Mouse (Mus musculus): ENCODE data around the gene Ankzf1. TPM values are rescaled to one million over a fixed set of nuclear protein-coding genes. Genes with fewer than 3 reads are reported as not detected.
A peak's percentile ranks its signal among the peaks of the same experiment; 100 is the strongest.

The Ankzf1 gene
- polyA plus RNA-seq (2016; fragmentation: Nextera tagmentation; extraction: Ambion mirVana) = 21.6 and 23.8 TPM in 2 replicates

- no peaks in the 10 kb centered on the region for H3K27me3 ChIP-seq (ENCODE audit: insufficient read depth, poor library complexity, severe bottlenecking)
- peak within 1 kb of the TSS; percentile 89 for H3K4me3 ChIP-seq
- no peaks in the 10 kb centered on the region for H3K9me3 ChIP-seq
- peaks cover 34% of the 10 kb centered on the region for H3K36me3 ChIP-seq
- under 1% methylated on average over 56 of the region's 56 CpGs for WGBS
- H3K27ac ChIP-seq = peak within 1 kb of the TSS; percentile 91
- DNase-seq (ENCODE audit: low spot score) = peak; percentile 96
- H3K4me1 ChIP-seq (replicated peaks) = peaks cover 31% of the 10 kb centered on the region
Observed at GRCm38 (mm10) chr1:75191622-75192402, at the start of gene Ankzf1, which contains the start of gene Atg9a. Ankzf1 (plus strand) TSS chr1:75192151. Atg9a (minus strand) TSS chr1:75192196.

GRCm38 (mm10) chr1:75142301-75143261, 49.4 kb upstream of the Ankzf1 start, which contains the start of the genes Cnppd1 and Retreg2:
Cnppd1 (minus strand) TSS chr1:75142711.
Retreg2 (plus strand) TSS chr1:75142778.
- Histone ChIP-seq H3K9me3 (no peaks in the 10 kb centered on the region), H3K36me3 (peaks cover 60% of the 10 kb centered on the region), H3K27me3 (ENCODE audit: insufficient read depth, poor library complexity, severe bottlenecking) (no peaks in the 10 kb centered on the region), H3K27ac (peak within 1 kb of the TSS; percentile 95), H3K4me3 (peak within 1 kb of the TSS; percentile 77), H3K4me1 (replicated peaks) (peaks cover 30% of the 10 kb centered on the region)
- under 1% methylated on average over 90 of the region's 91 CpGs for WGBS
- DNase-seq (ENCODE audit: low spot score) = peak; percentile 97

DNA sequence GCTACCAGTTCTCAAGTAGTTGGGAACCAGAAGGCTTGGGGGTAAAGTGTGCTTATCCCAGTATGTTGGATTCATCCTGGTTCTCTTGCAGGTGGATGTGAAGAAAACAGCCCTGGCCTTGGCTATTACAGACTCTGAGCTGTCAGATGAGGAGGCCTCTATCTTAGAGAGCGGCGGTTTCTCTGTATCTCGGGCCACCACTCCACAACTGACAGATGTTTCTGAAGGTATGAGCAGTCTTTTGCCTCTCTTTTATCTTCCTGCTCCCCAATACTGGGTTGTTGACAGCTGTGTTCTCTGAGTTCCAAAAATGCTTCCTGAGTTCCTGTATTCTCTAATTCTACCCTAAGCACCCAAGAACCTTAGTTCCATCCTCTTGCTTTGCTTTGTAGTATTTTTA, 46.4 kb upstream of the Ankzf1 start:
- H3K36me3 ChIP-seq = peaks cover 52% of the 10 kb centered on the region
- 95% methylated on average over 3 of the region's 3 CpGs for WGBS
- DNase-seq (ENCODE audit: low spot score) = no peak

GRCm38 (mm10) chr1:75147411-75148135, 44.4 kb upstream of the Ankzf1 start:
- WGBS = 86% methylated on average over 7 of the region's 7 CpGs
- no peaks in the 10 kb centered on the region for H3K9me3 ChIP-seq
- no peaks in the 10 kb centered on the region for H3K27me3 ChIP-seq (ENCODE audit: insufficient read depth, poor library complexity, severe bottlenecking)
- H3K36me3 ChIP-seq = peaks cover 52% of the 10 kb centered on the region
- no peak overlapping the region for H3K27ac ChIP-seq
- no peak overlapping the region for H3K4me3 ChIP-seq
- peaks cover 11% of the 10 kb centered on the region for H3K4me1 ChIP-seq (replicated peaks)
- DNase-seq (ENCODE audit: low spot score) = no peak

More for the DNA sequence above, 46.4 kb upstream of the Ankzf1 start:
- no peaks in the 10 kb centered on the region for H3K9me3 ChIP-seq
- H3K27me3 ChIP-seq (ENCODE audit: insufficient read depth, poor library complexity, severe bottlenecking) = no peaks in the 10 kb centered on the region
- H3K4me3 ChIP-seq = no peak overlapping the region
- H3K4me1 ChIP-seq (replicated peaks) = peaks cover 23% of the 10 kb centered on the region
- H3K27ac ChIP-seq = no peak overlapping the region

- no peak for DNase-seq (ENCODE audit: low spot score)
- Histone ChIP-seq H3K9me3 (no peaks in the 10 kb centered on the region), H3K27me3 (ENCODE audit: insufficient read depth, poor library complexity, severe bottlenecking) (no peaks in the 10 kb centered on the region), H3K4me3 (no peak overlapping the region), H3K27ac (no peak overlapping the region), H3K36me3 (peaks cover 52% of the 10 kb centered on the region), H3K4me1 (replicated peaks) (peaks cover 9% of the 10 kb centered on the region)
- 89% methylated on average over 4 of the region's 4 CpGs for WGBS
Observed at GRCm38 (mm10) chr1:75148727-75149126, 43.2 kb upstream of the Ankzf1 start.

- 75% methylated on average over 3 of the region's 3 CpGs for WGBS
- H3K27ac ChIP-seq = no peak overlapping the region
- H3K4me3 ChIP-seq = no peak overlapping the region
- no peaks in the 10 kb centered on the region for H3K27me3 ChIP-seq (ENCODE audit: insufficient read depth, poor library complexity, severe bottlenecking)
- no peaks in the 10 kb centered on the region for H3K4me1 ChIP-seq (replicated peaks)
- DNase-seq (ENCODE audit: low spot score) = no peak
- no peaks in the 10 kb centered on the region for H3K36me3 ChIP-seq
- no peaks in the 10 kb centered on the region for H3K9me3 ChIP-seq
Observed at GRCm38 (mm10) chr1:75155837-75156236, 36.1 kb upstream of the Ankzf1 start.

DNA sequence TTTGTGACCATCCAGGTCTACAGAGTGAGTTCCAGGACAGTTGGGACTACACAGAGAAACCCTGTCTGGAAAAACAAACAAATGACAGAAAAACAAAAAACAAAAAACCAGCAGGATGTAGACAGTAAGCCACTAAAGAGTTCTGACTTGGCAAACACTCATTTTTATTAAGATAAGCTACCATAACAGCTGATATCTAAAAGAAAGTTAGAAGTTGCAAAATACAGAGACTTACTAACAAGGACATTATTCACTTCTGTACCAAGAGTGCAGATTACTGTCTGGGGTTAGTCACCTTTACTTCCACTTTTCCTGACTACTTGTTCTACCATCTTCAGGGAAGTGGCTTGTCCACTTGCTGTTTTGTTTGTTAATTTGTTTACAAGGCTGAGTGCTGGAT, 33.0 kb upstream of the Ankzf1 start:
- H3K9me3 ChIP-seq = no peaks in the 10 kb centered on the region
- no peaks in the 10 kb centered on the region for H3K36me3 ChIP-seq
- DNase-seq (ENCODE audit: low spot score) = no peak
- H3K27me3 ChIP-seq (ENCODE audit: insufficient read depth, poor library complexity, severe bottlenecking) = no peaks in the 10 kb centered on the region
- no peak overlapping the region for H3K4me3 ChIP-seq
- no peak overlapping the region for H3K27ac ChIP-seq
- no peaks in the 10 kb centered on the region for H3K4me1 ChIP-seq (replicated peaks)

DNA sequence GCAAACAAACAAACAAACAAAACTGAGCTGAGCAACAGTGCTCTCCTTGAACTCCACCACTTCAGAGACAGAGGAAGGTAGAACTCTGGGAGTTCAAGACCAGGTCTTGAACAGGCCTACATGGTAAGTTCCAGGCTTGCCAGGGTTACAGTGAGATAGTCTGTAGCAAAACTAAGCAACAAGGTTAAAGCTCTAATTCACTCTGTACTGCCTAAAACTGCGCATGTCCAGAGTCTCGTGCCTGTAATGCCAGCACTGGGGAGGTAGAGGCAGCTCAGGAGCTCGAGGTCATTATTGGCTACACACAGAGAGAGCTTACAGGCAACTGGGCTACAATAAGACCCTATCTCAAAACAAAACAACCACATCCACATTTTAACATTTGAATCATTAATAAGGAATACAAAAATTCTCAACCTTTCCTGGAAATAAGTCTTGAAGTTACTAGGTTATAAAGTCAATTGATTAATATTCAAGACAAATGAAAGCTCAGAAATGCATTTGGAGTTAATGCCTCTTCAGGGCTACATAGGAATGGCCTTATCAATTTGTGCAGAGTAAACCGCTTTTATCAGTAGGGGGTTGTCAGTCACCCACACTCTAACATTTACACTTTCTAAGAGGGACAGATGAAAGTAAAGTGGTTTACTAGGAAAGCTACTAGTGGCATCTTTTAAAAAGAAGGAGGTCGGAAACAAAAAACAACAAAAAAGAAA, 32.3 kb upstream of the Ankzf1 start:
- Histone ChIP-seq H3K4me1 (replicated peaks) (no peaks in the 10 kb centered on the region), H3K27me3 (ENCODE audit: insufficient read depth, poor library complexity, severe bottlenecking) (no peaks in the 10 kb centered on the region), H3K9me3 (no peaks in the 10 kb centered on the region), H3K36me3 (no peaks in the 10 kb centered on the region), H3K4me3 (no peak overlapping the region), H3K27ac (no peak overlapping the region)
- WGBS = 73% methylated on average over 5 of the region's 5 CpGs
- no peak for DNase-seq (ENCODE audit: low spot score)

DNA sequence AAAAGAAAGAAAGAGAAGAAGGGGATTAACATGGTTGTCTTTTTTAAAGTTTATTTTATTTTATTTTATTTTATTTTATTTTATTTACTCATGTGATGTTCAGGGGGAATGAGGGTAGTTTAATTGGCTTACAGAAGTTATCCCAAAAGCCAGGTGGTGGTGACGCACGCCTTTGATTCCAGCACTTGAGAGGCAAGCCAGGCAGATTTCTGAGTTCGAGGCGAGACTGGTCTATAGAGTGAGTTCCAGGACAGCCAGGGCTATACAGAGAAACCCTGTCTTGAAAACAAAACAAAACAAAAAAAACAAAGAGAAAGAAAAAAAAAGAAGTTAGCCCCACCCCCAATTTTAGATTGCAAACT, 31.7 kb upstream of the Ankzf1 start:
- WGBS = 79% methylated on average over 4 of the region's 4 CpGs
- no peak overlapping the region for H3K4me3 ChIP-seq

GRCm38 (mm10) chr1:75168093-75168471, 23.9 kb upstream of the Ankzf1 start:
- Histone ChIP-seq H3K9me3 (no peaks in the 10 kb centered on the region), H3K27me3 (ENCODE audit: insufficient read depth, poor library complexity, severe bottlenecking) (no peaks in the 10 kb centered on the region), H3K27ac (peak overlapping the region; percentile 90), H3K4me3 (peak overlapping the region; percentile 82), H3K36me3 (peaks cover 29% of the 10 kb centered on the region), H3K4me1 (replicated peaks) (peaks cover 18% of the 10 kb centered on the region)
- DNase-seq (ENCODE audit: low spot score) = no peak
- 6% methylated on average over 7 of the region's 7 CpGs for WGBS

More for the DNA sequence above, 31.7 kb upstream of the Ankzf1 start:
- no peak for DNase-seq (ENCODE audit: low spot score)
- no peaks in the 10 kb centered on the region for H3K4me1 ChIP-seq (replicated peaks)
- H3K27ac ChIP-seq = no peak overlapping the region
- no peaks in the 10 kb centered on the region for H3K36me3 ChIP-seq
- H3K27me3 ChIP-seq (ENCODE audit: insufficient read depth, poor library complexity, severe bottlenecking) = no peaks in the 10 kb centered on the region
- no peaks in the 10 kb centered on the region for H3K9me3 ChIP-seq

GRCm38 (mm10) chr1:75168472-75169464, 23.2 kb upstream of the Ankzf1 start, which contains the start of gene Zfand2b:
Zfand2b (plus strand) TSS chr1:75168646.
- peak within 1 kb of the TSS; percentile 82 for H3K4me3 ChIP-seq
- peak; percentile 97 for DNase-seq (ENCODE audit: low spot score)
- H3K4me1 ChIP-seq (replicated peaks) = peaks cover 18% of the 10 kb centered on the region
- H3K27ac ChIP-seq = peak within 1 kb of the TSS; percentile 90
- no peaks in the 10 kb centered on the region for H3K27me3 ChIP-seq (ENCODE audit: insufficient read depth, poor library complexity, severe bottlenecking)
- H3K9me3 ChIP-seq = no peaks in the 10 kb centered on the region
- under 1% methylated on average over 59 of the region's 59 CpGs for WGBS
- peaks cover 36% of the 10 kb centered on the region for H3K36me3 ChIP-seq
